Mouse (Mus musculus): ENCODE results near the gene Tecpr1.
A peak's percentile ranks its signal among the peaks of the same experiment; 100 is the strongest.

The Tecpr1 gene

DNA sequence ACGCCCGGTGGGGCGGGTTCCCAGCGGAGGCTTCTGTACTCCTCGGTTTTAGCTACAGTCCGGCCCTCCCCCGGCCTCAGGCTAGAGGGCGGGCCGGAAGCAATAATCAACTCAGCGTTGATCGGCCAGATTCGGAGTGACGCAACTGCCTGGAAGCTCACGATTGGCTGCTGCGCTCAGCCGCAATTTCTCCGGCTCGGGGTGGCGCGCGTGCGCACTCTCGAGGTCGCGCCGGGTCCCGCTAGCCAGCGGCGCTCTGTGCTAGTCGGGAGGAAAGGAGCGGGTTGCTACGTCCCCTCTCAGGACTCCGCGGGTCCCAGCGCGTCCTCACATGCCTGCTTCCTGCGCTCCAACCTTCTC, at the start of gene Tecpr1:
Tecpr1 (minus strand) TSS at position 113 of the 360 bp plus-strand sequence.
- peak; percentile 96 for DNase-seq (ENCODE audit: low read depth, low spot score)

DNA sequence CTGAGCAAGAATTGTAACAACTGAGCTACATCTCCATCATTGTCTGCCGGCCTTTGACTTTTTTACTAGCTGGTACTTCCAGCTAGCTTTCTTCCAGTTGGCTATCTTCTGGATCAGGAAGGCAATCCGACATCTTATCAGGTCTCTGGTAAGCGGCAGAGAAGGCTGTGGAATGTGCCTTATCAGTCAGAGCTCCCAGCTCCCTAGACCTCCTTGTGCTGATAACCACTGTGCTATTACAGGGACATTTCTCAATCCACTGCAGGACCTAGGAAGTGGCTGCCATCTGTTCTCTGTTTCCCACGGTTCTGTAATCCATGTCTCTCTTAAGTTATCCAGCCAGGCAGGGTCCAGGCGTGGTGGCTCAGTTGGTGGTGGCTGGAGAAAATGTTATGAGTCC, 48.4 kb upstream of the Tecpr1 start:
- no peak for DNase-seq (ENCODE audit: low read depth, low spot score)

- DNase-seq (ENCODE audit: low read depth, low spot score) = no peak
These were observed 47.7 kb upstream of the Tecpr1 start for GRCm38 (mm10) chr5:144271118-144271517.

GRCm38 (mm10) chr5:144270420-144270819, 47.0 kb upstream of the Tecpr1 start:
- DNase-seq (ENCODE audit: low read depth, low spot score) = no peak

- no peak for DNase-seq (ENCODE audit: low read depth, low spot score)
These were observed 46.5 kb upstream of the Tecpr1 start for GRCm38 (mm10) chr5:144269926-144270325.

- peak; percentile 91 for DNase-seq (ENCODE audit: low read depth, low spot score)
These were observed 44.3 kb upstream of the Tecpr1 start for GRCm38 (mm10) chr5:144267535-144268241.

- DNase-seq (ENCODE audit: low read depth, low spot score) = no peak
These were observed 40.1 kb upstream of the Tecpr1 start for GRCm38 (mm10) chr5:144263496-144263895.

DNA sequence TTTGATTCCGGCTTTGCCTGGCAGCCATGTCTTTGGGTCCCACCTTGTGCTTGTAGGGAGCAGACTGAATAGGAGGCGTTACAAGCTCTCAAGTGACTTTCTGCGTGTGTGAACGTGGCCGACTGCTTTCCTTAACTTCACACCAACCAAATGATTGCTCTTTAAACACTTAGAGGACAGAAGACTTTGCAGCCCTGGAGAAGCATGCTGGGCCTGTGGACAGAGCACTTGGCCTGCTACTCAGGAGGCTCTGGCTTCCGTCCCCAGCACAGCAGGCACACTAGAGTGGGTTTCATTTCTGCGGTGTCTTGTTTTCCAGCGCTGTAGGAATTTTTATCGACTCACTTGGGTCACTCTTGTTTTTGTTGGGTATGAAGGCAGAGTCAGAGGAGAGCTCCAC, 39.7 kb upstream of the Tecpr1 start:
- DNase-seq (ENCODE audit: low read depth, low spot score) = no peak

DNA sequence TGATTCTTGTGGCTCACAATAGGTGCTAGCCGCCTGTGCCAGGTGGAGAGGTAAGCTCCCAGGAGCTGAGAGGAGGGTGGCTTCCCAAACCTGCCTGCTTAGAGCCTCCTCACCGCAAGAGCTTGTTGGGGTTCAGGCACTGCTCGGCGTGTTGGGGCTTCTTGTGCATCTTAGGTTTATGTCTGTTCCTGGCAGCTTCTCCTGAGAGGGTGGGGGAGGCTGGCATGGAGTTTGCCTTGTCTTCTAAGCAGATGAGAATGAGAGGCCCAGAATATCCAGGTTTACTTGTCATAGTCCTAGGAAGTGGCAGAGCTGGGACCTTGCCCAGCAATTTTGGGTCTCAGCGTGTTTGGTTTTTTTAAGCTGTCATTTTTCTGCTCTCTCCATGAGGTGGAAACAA, 38.4 kb upstream of the Tecpr1 start:
- DNase-seq (ENCODE audit: low read depth, low spot score) = no peak

DNA sequence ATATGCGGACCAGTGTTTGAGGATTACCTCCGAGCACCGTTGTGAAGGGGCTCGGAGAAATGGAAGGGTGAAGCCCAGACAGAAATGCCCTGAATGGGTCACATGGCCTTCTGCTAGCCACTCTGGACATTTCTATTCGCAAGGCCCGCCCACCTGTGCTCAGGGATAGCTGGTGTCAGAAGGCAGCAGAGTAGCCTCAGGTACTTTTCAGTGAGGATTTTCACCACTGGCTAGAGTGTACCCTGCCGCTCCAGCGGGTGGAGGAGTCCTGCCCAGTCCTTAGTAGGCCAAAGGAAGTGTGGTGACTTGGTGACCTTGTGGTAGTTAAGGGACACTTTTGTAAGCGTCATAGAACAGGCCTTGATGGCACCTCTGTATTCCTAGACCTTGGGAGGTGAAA, 37.9 kb upstream of the Tecpr1 start:
- DNase-seq (ENCODE audit: low read depth, low spot score) = no peak

DNA sequence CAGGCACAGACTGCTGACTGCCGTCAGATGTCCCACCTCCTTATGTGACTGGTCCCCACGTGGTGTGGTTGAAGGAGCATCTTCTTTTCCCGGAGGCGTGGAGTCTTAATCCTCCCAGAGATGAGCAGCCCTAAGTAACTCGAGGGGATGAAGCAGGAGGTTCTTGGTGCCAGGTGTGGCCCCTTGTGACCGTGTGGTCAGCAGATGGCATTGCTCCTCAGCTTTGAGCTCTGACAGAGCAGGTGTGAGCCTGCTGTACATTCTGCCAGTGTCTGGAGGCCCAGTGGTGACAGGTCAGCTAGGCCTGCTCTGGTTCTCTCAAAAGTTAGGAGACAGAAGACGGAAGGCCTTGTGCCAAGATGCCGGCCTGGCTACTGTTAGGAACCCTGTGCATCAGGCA, 37.0 kb upstream of the Tecpr1 start:
- DNase-seq (ENCODE audit: low read depth, low spot score) = no peak

DNA sequence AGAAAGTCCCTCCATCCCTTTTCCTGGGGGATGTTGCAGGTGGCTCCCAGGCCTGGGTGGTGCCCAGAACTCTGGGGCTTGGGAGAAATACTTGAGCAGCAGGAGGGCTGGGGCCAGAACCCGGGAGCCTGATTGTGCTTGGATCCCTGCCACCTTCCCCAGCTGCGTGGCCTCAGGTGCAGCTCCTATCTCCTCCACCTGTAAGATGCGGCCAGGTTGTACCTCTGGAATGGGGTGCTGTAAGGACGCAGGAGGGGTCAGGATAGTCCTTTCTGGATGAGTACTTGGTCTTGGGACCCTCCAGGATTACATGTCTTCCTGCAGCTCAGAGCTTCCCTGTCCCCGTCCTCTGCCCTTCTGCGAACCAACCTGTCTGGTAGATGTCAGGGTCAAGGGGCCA, 35.8 kb upstream of the Tecpr1 start:
- no peak for DNase-seq (ENCODE audit: low read depth, low spot score)

DNA sequence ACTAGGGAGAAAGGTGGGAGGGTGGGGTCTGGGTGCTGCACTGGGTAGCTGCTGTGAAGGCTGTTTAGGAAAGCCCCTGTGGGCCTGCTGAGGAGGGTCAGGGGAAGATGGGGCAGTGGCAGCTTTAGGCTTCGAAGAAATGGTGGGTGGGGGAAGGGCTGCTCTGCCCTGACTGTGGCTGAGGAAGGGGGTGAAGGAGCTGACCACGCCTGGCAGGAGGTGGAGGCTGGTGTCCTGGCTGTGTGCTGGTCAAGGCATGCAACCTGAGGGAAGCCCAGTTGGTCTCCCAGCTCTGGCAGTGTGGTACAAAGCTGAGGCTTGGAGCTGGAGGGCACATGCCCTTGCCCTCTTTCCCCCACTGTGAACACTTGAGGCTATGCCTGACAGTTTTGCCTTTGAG, 35.3 kb upstream of the Tecpr1 start:
- no peak for DNase-seq (ENCODE audit: low read depth, low spot score)

DNA sequence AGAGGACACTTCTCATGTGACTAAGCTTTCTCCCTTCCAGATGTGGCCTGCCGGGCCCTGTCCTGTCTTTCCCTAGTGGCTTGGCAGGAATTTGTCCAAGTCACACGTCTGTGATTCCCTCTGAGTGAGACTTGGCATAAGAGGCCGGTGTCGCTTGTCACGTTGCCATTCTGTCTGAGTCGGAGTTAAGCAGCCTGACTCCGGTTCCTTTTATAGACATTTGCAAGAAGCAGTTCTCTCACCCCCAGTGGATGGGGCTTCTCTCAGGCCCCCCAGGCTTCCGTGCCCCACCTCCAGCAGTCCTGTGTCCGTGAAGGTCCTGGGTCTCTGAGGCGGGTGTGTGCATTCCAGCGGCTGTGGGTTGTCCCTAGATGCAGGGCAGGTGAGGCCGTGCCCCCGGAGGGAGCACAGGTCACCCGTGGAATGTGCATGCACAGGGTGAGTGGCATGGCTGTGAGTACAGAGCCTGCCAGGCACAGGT, 34.8 kb upstream of the Tecpr1 start:
- peak; percentile 56 for DNase-seq (ENCODE audit: low read depth, low spot score)

DNA sequence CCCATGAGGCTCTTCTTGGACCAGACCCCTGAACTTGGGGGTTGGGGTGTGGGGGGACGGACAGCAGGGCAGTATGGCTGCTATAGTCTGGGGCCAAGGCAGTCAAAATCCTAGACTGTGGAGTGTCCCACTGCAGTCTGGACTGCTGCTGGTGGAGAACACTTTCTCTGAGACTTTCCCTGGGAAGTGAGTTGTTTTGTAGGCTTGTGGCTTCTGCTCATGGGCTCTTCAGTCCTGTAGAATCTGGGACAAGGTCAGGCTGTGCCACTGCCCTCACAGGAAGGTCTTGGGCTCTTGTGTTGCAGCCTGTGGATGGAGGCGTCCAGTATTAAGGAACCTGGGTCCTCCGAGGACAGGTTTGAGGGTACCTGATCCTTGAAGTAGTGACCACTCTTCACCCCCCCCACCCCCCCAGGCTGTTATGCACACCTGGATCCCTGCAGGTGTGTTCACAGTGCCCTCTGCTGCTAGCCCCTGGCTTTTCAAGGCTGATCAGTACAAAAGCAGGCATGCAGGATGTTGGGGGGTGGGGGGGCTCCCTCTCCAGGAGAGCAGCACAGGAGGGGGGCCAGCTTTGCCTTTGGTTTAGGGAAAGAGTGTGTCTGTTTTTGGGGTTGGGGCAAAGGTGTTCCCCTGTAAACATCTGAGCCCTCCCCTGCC, 34.2 kb upstream of the Tecpr1 start:
- peak; percentile 15 for DNase-seq (ENCODE audit: low read depth, low spot score)

- DNase-seq (ENCODE audit: low read depth, low spot score) = no peak
These were observed 33.5 kb upstream of the Tecpr1 start for GRCm38 (mm10) chr5:144256888-144257287.

DNA sequence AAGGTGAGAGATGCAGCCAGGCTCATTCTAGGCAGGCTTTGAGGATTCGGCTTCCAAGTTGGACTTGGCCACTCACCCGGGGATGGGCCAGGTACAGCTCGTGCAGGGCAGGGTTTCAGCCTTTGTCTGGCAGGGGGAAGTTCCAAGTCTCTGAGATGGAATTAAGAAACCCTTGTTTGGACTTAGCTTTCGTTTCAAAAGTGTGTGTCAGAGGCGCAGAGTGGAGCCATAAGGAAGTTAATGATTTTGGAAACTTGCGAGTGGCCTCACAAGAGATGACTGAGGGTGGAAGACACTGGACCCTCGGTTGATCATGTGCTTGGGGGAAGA, 33.1 kb upstream of the Tecpr1 start:
- DNase-seq (ENCODE audit: low read depth, low spot score) = no peak

DNA sequence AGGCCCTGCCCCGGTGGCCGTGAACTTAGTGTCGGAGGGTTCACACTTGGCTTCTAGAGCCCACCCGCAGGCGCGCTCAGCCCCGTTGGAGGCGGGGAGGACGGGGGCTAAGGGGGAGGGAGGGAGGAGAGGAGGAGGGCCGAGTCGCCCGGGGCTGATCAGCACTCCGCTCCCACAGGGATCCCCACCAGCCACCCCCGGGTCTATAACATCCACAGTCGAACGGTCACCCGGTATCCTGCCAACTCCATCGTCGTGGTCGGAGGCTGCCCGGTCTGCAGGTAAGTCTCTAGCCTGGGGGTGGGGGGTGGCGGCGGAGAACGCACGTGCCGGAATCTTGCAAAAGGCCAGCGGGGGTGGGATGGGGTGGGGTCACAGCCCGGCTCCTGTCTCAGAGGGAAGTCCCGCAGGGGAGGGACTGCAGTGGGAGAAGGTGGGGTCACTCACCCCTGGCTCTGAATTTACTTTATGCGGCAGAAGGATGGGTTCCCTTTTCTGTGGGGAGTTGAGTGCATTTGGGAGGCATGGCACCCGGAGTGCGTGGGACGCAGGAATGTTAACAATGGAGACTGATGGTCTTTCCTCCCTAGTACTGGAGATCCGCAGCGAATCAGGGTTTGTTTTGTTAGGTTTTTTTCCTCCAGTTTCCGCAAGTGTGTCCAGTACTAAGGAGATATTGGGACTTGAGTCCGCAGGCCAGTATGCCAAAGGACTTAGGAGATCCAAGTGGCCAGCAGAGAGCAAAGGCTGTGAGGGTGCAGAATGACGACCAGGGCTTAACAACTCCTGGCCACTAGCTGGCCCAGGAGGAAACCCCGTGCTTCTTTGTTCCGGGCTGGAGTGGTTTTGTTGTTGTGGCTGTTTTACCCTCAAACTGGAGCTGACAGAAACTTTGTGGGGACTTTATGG, 32.5 kb upstream of the Tecpr1 start:
- DNase-seq (ENCODE audit: low read depth, low spot score) = peak; percentile 76

DNA sequence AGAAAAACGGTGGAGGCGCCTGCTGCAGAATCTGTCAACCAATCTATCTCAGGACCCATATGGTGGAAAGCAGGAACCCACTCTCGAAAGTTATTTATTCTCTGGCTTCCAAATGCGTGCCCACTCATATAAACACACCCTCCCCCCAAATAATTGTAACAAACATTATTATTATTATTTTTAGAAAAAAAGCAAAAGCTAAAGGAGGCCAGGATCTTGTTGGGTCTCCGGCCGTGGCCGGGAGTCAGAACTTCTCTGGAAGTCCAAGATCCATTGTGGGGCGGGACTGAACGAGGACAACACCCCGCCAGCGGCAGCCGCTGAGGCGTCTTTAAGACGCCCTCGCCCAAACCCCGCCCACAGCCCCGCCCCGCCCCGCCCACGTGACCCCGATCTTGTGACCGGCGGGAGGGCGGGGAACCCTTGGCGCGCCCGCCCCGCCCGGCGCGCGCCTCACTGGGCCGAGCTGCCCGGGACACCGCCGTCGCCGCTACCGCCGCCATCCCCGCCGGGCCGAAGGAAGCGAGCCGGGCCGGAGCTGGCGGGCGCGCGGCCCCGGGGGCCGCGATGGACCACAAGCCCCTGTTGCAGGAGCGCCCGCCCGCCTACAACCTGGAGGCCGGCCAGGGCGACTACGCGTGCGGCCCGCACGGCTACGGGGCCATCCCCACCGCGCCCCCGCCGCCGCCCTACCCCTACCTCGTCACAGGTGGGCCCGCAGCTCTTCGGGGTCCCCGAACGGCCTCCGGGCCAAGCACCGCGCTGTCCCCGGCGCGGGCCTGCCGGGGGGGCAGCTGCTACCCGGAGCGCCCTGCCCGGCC, 31.6 kb upstream of the Tecpr1 start:
- DNase-seq (ENCODE audit: low read depth, low spot score) = peak; percentile 83

DNA sequence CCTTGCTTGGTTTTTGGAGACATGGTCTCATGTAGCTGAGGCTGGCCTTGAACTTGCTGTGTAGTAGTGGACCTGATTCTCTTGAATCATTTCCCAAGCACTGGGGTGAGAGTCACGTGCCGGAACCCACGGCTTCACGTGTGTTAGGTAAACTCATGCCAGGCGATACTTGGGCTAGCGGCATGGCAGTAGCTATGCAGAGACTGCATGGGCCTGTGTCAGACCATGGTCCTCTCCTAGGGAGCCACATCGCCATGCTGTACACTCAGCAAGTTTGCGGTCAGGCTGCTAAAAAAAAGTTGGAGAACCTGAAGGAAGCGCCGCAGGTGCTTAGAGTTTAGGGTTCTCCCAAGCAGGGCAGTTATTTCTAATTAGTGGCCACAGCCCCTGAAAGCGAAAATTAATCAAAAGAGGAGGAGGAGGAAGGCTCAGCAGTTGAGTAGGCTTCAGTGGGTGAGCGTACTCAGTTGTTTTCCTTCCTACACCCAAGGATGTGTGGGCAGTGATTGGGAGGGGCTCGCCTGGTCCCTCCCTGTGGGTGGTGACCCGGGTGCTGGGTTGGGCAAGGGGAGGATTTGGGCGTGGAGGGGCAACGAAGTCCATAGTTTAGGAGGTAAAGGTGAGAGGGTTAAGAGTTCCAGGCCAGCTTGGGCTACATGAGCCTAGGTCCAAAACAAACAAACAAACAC, 30.9 kb upstream of the Tecpr1 start:
- no peak for DNase-seq (ENCODE audit: low read depth, low spot score)

- DNase-seq (ENCODE audit: low read depth, low spot score) = no peak
These were observed 29.8 kb upstream of the Tecpr1 start for GRCm38 (mm10) chr5:144253212-144253611.
